Mouse (Mus musculus) layer of hippocampus, adult 18-20 months (tissue): ENCODE measurements around the gene Gm15013. TPM values are rescaled to one million over a fixed set of nuclear protein-coding genes. Genes with fewer than 3 reads are reported as not detected.
"Not testable (repeated sequence)": the region's sequence is repeated elsewhere in the genome, so short reads cannot be mapped to it uniquely, and the experiment has no call there.

Experiments
- DNase-seq, 2 experiments: peaks; one replicate each; pipeline ENCODE4 v3.0.0; 2022; ENCODE audit warnings: low spot score in 2 of 2
- long read RNA-seq: library from polyadenylated mRNA; stranded (forward); transcript quantifications from one replicate; pipeline ENCODE4 v2.0.0, GENCODE M21; 2021
- total RNA-seq, 2 experiments: library from RNA; stranded (reverse); gene quantifications; 2 replicates each; pipeline ENCODE4 v1.2.3; 2021

Gene Gm15013
- not detected for total RNA-seq
- long read RNA-seq = 0 reads

GRCm38 (mm10) chrX:139714381-139714780 lies at the start of gene Gm15013:
Gene Gm15013 (minus strand): TSS chrX:139714481.
- DNase-seq = no peak

DNA sequence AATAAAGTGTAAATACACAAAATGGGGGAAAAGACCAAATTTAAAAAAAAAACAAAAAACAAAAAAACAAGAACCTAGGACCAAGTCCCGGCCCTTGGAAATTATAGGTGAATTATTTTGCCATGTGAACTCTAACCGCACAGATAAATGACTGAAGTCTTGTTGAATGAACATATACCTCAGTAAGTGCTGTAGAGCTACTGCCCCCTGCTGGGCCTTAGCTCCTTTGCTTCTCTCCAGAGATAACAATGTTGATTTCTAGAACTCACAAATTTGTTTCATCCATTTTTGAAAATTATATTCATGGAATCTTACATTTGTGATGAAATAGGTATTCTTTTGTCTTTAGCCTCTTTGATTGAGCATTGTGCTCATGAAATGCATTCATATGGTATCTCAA lies 48.3 kb upstream of the Gm15013 start:
- peak in 1 of 2 experiments; percentile 50 for DNase-seq

DNA sequence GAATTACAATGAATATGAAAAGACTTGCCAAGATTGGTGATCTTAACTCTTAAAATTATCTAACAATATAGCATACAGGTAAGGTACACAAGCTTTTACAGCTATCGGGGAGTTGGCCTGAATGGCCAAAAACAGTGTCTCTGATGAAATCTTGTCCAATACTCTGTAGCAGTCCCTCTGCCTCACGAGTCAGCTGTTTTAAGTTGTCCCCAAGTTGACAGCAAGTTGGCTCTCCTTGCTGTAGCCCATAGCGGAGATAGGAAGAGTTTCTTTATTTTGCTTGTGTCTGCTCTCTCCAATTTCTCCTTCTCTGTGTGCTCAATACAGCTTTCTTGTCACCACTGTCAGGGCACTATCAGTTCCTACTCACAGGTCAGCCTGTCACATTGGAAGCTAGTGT lies 44.4 kb upstream of the Gm15013 start:
- not testable (repeated sequence) for DNase-seq

GRCm38 (mm10) chrX:139751855-139752254 lies 37.6 kb upstream of the Gm15013 start:
- peak; percentile 4 to 23 for DNase-seq

GRCm38 (mm10) chrX:139737066-139737465 lies 22.8 kb upstream of the Gm15013 start:
- DNase-seq = no peak

DNA sequence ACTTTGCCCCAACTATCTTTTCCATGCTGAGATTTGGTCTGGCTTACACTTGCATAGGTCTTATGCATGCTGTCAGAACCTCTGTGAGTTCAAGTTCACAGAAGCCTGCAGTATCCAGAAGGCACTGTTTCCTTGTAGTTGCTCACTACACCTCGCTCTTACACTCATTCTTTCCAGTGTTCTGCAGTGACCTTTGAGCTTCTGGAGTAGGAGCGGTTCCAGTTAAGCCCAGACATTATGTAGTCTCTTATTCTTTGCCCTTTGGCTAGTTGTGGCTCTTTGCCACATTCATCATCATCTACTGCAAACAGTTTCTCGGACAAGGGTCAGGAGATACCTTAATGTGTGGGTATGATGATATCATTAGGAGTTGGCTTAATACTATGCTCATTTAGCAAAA lies 16.3 kb upstream of the Gm15013 start:
- DNase-seq = no peak

DNA sequence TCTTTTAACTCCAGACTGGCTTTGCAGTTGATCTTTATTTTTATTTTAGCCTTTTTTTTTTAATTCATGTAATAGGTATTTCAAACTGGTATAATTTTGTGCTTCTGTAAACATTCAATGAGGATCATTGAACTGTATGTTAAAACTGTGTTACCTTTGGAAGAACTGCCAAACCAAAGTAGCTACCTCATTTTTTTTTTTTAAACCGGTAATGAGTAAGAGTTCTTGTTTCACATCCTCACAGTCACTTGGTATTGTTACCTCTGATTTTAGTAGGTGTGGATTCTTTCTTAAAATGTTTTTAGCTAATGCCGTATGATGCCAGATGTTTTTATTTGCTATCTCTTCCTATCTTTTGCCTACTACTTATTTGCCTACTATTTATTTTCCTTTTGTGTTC lies 8.1 kb upstream of the Gm15013 start:
- DNase-seq = no peak

- DNase-seq = peak; percentile 72 to 86
Measured at GRCm38 (mm10) chrX:139684775-139685695, 29.2 kb downstream of the Gm15013 start, which contains the start of gene Tbc1d8b. Gene Tbc1d8b (plus strand): TSS chrX:139684996.

GRCm38 (mm10) chrX:139684410-139684774 lies 29.9 kb downstream of the Gm15013 start:
- DNase-seq = no peak

- DNase-seq = peak in 1 of 2 experiments; percentile 10
Measured at GRCm38 (mm10) chrX:139665829-139666228, 48.5 kb downstream of the Gm15013 start.

Other genes with a start within 250 kb of the Gm15013 start
- under 1 TPM; 0.30 to 0.42 TPM for gene D330045A20Rik, start 234.1 kb downstream of the Gm15013 start, total RNA-seq
- 10 to 100 TPM; 28.3 to 34.4 TPM for gene Rnf128, start 151.2 kb downstream of the Gm15013 start, total RNA-seq
- 10 to 100 TPM; 11.9 to 12.5 TPM for gene Tbc1d8b, start 29.5 kb downstream of the Gm15013 start, total RNA-seq
- not detected for gene Ripply1, start 67.9 kb upstream of the Gm15013 start, total RNA-seq
- gene Cldn2, start 86.3 kb upstream of the Gm15013 start, total RNA-seq = under 1 TPM; 0.51 to 0.97 TPM
- 1 to 10 TPM; 5.6 to 6.1 TPM for gene Morc4, start 157.2 kb upstream of the Gm15013 start, total RNA-seq